Mouse (Mus musculus) intestine, embryonic 14.5 days (tissue): Measurements from ENCODE around the gene Pim1. TPM values are rescaled to one million over a fixed set of nuclear protein-coding genes. Genes with fewer than 3 reads are reported as not detected.

Source experiments
- ATAC-seq: fragments of 200-750 bp; cut with Nextera tagmentation; replicated peaks from 2 replicates; pipeline ENCODE4 v1.8.0; 2017; ENCODE audit warnings: low read depth, moderate number of reproducible peaks, moderate TSS enrichment, moderate library complexity; ENCODE audit not compliant: low FRiP score, low TSS enrichment
- DNase-seq: peaks from one replicate; pipeline ENCODE4 v3.0.0-alpha.2; 2018; ENCODE audit warnings: low spot score
- H3K27ac ChIP-seq: fragments of 300-500 bp; sonication (generic); 2 replicates; pipeline ENCODE4 v1.5.1; 2014; ENCODE audit warnings: low read depth, mild to moderate bottlenecking, control low read depth
- H3K27me3 ChIP-seq: fragments of 300-500 bp; sonication (generic); replicated peaks from 2 replicates; pipeline ENCODE4 v1.6.1; 2014; ENCODE audit warnings: low read length, control low read depth; ENCODE audit not compliant: control insufficient read depth, insufficient read depth
- H3K36me3 ChIP-seq: fragments of 300-500 bp; sonication (generic); 2 replicates; pipeline ENCODE4 v1.6.1; 2014; ENCODE audit warnings: low read length, control low read depth; ENCODE audit not compliant: control insufficient read depth, insufficient read depth
- H3K4me1 ChIP-seq: fragments of 300-500 bp; sonication (generic); replicated peaks from 2 replicates; pipeline ENCODE4 v1.6.1; 2014; ENCODE audit warnings: low read length, control low read depth, mixed read lengths; ENCODE audit not compliant: control insufficient read depth, insufficient read depth
- H3K4me2 ChIP-seq: fragments of 300-500 bp; sonication (generic); 2 replicates; pipeline ENCODE4 v1.6.1; 2014; ENCODE audit warnings: low read length
- H3K4me3 ChIP-seq: fragments of 300-500 bp; sonication (generic); 2 replicates; pipeline ENCODE4 v1.5.1; 2014; ENCODE audit warnings: low read depth, low read length, control low read depth, mixed read lengths
- H3K9ac ChIP-seq: fragments of 300-500 bp; sonication (generic); 2 replicates; pipeline ENCODE4 v1.6.1; 2014; ENCODE audit warnings: mild to moderate bottlenecking, low read length
- H3K9me3 ChIP-seq: fragments of 300-500 bp; sonication (generic); 2 replicates; pipeline ENCODE4 v1.6.1; 2016; ENCODE audit warnings: low read length, control low read depth; ENCODE audit not compliant: control insufficient read depth
- WGBS: fragments of 180-500 bp; shearing (Covaris S2); extraction: QIAGEN DNeasy Blood & Tissue Kit; methylation state at CpG from one replicate; pipeline ENCODE4 v1.1.7; 2014; 5-methylcytosine and 5-hydroxymethylcytosine counted together
- polyA plus RNA-seq: library from polyadenylated mRNA; unstranded; fragments of >200 nt; fragmentation: Nextera tagmentation; extraction: Ambion mirVana; gene quantifications from 2 replicates; pipeline ENCODE4 v1.2.1, GENCODE M21; 2014

Gene Pim1
- 13.3 and 13.6 TPM in 2 replicates for polyA plus RNA-seq

DNA sequence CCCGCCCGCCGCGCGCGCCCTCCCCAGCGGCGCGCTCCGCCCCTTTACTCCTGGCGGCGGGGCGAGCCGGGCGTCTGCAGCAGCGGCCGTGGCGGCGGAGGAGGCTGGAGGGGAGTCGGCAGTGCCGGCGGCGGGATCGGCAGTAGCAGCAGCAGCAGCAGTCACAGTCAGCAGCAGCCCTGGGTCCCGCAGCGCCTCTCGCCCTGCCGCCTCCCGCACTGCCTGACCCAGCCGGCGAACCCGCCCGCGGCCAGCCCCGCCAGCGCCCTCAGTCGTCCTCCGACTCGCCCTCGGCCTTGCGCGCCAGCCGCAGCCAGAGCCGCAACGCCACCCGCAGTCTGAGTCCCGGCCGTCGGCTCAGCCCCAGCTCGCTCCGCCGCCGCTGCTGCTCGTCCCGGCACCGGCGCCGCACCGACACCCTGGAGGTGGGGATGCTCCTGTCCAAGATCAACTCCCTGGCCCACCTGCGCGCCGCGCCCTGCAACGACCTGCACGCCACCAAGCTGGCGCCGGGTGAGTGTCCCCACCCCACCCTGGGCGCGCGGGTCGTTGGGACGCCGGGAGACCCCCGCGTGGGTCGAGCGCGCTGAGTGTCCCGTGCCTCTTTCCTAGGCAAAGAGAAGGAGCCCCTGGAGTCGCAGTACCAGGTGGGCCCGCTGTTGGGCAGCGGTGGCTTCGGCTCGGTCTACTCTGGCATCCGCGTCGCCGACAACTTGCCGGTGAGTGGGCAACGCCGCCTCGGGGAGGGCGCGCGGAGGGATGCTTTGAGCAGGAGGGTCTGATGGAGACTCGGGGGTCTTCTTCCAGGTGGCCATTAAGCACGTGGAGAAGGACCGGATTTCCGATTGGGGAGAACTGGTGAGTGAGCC is at the start of gene Pim1:
Gene Pim1 (plus strand): TSS at position 41 of the 869 bp plus-strand sequence.
- H3K4me2 ChIP-seq: peak within 1 kb of the TSS; percentile 92
- H3K36me3 ChIP-seq: peaks cover 13% of the 10 kb centered on the region
- DNase-seq: no peak
- H3K27ac ChIP-seq: peak within 1 kb of the TSS; percentile 84
- no peaks in the 10 kb centered on the region for H3K27me3 ChIP-seq
- no peaks in the 10 kb centered on the region for H3K9me3 ChIP-seq
- WGBS: under 1% methylated on average over 79 of the region's 99 CpGs
- peak within 1 kb of the TSS; percentile 85 for H3K9ac ChIP-seq
- ATAC-seq: peak; percentile 2; the same call in 1 of the 2 replicates
- H3K4me1 ChIP-seq: peaks cover 11% of the 10 kb centered on the region
- peak within 1 kb of the TSS; percentile 70 for H3K4me3 ChIP-seq

DNA sequence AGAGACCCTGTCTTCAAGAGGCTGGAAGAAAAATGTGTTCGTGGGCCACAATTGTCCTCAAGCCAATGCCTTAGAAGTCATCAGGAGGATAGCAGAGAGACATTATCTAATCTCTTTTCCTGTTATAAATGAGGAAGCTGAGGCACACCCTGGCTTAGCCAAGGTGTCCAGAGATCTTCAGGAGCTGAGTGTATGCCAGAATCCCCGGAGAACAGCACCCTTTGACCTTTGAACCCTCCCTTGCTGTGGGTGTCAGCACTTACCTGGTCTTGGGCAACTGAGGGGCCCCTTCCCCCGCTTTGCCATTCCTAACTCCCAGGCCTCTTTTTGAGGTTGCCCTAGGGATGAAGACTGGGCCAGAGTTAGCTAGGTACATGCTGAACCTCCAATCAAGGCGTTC is 49.0 kb upstream of the Pim1 start:
- Histone ChIP-seq H3K4me3 (no peak overlapping the region), H3K4me1 (peaks cover 23% of the 10 kb centered on the region), H3K9ac (no peak overlapping the region), H3K27ac (no peak overlapping the region), H3K4me2 (no peak overlapping the region), H3K27me3 (no peaks in the 10 kb centered on the region), H3K36me3 (no peaks in the 10 kb centered on the region), H3K9me3 (no peaks in the 10 kb centered on the region)
- DNase-seq (no peak), ATAC-seq (no peak)
- 66% methylated on average over 4 of the region's 4 CpGs for WGBS

DNA sequence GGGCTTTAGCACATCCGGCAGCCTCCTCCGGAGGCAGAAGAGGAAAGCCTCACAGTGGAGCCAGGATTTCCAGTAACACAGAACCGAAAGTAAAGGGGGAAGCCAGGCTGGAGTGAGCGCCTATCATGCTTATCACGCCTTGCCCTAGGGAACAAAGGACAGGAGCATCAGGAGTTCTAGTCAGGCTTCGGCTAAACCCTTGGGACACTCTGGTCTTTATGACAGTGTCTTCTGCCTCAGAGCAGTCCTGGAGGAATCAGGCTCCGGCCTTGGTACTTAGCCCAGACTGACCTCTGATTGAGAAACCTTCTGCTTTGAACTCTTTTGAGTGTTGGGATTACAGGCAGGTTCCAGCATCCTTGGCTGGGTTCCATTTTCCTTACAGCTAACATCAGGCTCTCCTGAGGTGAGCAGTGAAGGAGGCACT is 48.4 kb upstream of the Pim1 start:
- Histone ChIP-seq H3K36me3 (no peaks in the 10 kb centered on the region), H3K4me1 (peaks cover 20% of the 10 kb centered on the region), H3K27ac (no peak overlapping the region), H3K9ac (no peak overlapping the region), H3K4me2 (no peak overlapping the region), H3K27me3 (no peaks in the 10 kb centered on the region), H3K9me3 (no peaks in the 10 kb centered on the region), H3K4me3 (no peak overlapping the region)
- ATAC-seq: no peak
- WGBS: 52% methylated on average over 7 of the region's 7 CpGs
- no peak for DNase-seq

DNA sequence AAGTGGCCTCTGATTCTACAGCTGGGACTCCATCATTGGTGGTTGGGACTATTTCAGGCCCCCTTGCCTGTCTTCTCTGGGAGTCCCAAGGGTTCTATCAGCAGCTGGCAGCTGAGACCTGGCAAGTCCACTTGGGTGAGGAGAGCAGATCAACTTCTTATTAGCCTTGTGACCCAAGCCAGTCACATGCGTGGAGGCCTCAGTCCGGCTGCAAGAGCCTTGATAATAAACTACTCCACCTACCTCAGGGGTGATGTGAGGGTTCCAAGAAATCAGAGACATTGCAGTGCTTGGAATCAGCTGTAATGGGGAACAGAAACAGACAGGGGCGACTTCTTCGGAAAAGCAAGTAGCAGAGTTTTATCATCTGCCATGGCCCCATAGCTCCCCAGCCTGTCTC is 46.8 kb upstream of the Pim1 start:
- Histone ChIP-seq H3K4me1 (peaks cover 7% of the 10 kb centered on the region), H3K9me3 (no peaks in the 10 kb centered on the region), H3K4me3 (no peak overlapping the region), H3K27me3 (no peaks in the 10 kb centered on the region), H3K27ac (no peak overlapping the region), H3K9ac (no peak overlapping the region), H3K4me2 (no peak overlapping the region), H3K36me3 (no peaks in the 10 kb centered on the region)
- no peak for DNase-seq
- no peak for ATAC-seq
- WGBS: 89% methylated on average over 4 of the region's 4 CpGs

DNA sequence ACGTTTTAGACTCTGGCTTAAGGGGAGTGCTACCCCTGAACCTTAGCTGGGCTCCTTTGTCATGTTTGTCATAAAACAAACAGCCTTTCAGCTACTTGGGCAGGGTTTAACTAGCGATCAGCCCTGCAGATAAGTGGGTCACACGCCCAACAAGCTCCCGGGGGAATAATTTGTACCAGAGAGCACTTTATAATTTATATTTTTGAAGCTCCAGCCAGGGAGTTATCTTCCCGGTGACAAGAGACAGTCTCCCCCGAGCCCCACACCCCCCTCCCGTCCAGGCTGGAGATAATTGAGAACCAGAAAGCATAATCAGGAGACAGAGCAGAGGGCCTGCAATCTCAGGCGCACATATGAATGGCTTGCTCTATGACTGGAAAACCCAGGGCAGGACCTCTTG is 45.5 kb upstream of the Pim1 start:
- Histone ChIP-seq H3K9ac (no peak overlapping the region), H3K4me3 (no peak overlapping the region), H3K9me3 (no peaks in the 10 kb centered on the region), H3K27ac (0 out of 2 replicates have a peak overlapping the region, but pooled peaks have one; percentile 11), H3K27me3 (no peaks in the 10 kb centered on the region), H3K4me2 (no peak overlapping the region), H3K36me3 (no peaks in the 10 kb centered on the region), H3K4me1 (peaks cover 7% of the 10 kb centered on the region)
- ATAC-seq (no peak), DNase-seq (no peak)
- 13% methylated on average over 8 of the region's 8 CpGs for WGBS

DNA sequence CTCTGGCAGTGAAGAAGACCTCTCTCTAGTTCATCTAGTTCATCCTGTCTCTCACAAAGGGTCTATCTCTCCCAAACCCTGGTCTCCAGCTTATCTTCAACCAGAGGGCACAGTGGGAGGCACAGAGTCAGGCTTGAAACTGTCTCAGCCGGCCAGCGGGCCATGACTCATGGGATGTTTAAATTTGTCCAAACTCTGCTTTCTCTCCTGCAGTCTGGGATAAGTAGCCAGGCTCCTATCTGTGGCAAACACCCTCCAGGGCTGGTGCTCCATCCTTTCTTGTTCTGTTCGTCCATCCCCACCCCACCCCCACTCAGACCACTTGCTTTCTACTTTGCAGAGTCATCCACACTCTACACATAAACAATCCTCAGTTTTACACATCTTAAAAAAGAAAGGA is 43.2 kb upstream of the Pim1 start:
- no peaks in the 10 kb centered on the region for H3K27me3 ChIP-seq
- no peak overlapping the region for H3K4me2 ChIP-seq
- no peaks in the 10 kb centered on the region for H3K36me3 ChIP-seq
- 33% methylated on average over 3 of the region's 3 CpGs for WGBS
- H3K4me3 ChIP-seq: no peak overlapping the region
- no peak overlapping the region for H3K27ac ChIP-seq
- H3K4me1 ChIP-seq: peaks cover 21% of the 10 kb centered on the region
- H3K9ac ChIP-seq: no peak overlapping the region
- no peaks in the 10 kb centered on the region for H3K9me3 ChIP-seq
- ATAC-seq (no peak), DNase-seq (no peak)

DNA sequence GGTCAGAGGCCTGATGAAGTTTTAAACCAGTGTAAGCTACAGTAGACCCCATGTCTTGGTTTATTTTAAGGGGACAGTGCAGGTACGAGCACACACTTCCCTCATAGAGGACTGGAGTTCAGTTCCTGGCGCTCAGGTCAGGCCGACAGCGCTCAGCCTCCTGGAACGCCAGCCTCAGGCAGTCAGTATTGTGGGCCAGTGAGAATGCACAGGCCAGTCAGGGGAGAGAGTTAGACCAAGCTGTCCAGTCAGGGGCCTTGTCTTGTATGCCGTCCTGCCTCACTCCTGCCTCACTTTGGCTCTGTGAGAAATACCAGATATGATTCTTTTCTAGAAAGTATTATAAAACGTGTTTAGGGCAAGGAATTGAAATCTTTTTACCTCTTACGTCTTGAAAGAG is 42.5 kb upstream of the Pim1 start:
- 38% methylated on average over 8 of the region's 8 CpGs for WGBS
- Histone ChIP-seq H3K27ac (peak overlapping the region; percentile 33; the same call in 1 of the 2 replicates), H3K4me2 (no peak overlapping the region), H3K4me3 (no peak overlapping the region), H3K36me3 (no peaks in the 10 kb centered on the region), H3K9me3 (no peaks in the 10 kb centered on the region), H3K9ac (no peak overlapping the region), H3K4me1 (peaks cover 21% of the 10 kb centered on the region), H3K27me3 (no peaks in the 10 kb centered on the region)
- DNase-seq (no peak), ATAC-seq (no peak)

DNA sequence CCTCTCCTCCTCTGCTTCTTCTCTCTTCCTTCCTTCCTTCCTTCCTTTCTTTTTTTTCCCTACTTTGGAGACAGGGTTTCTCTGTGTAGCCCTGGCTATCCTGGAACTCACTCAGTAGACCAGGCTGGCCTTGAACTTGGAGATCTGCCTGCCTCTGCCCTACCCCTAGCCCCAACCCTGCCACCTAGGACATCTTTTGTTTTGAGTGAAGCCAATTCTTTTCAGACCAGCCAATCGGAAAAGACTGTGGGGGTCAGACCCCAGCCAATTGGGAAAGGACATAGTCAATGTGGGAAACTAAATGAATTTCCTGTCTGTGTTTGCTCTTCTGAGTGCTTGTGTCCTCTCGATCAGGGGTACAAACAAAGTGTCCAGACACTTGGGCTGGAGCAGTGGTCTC is 42.0 kb upstream of the Pim1 start:
- ATAC-seq: no peak
- H3K27ac ChIP-seq: peak overlapping the region; percentile 33; the same call in 1 of the 2 replicates

More for the DNA sequence above, 42.0 kb upstream of the Pim1 start:
- H3K27me3 ChIP-seq: no peaks in the 10 kb centered on the region
- no peak overlapping the region for H3K4me2 ChIP-seq
- WGBS: 55% methylated on average over 2 of the region's 2 CpGs
- no peak overlapping the region for H3K4me3 ChIP-seq
- H3K36me3 ChIP-seq: no peaks in the 10 kb centered on the region
- H3K4me1 ChIP-seq: peaks cover 21% of the 10 kb centered on the region
- H3K9me3 ChIP-seq: no peaks in the 10 kb centered on the region
- no peak overlapping the region for H3K9ac ChIP-seq
- DNase-seq: no peak
